Mouse (Mus musculus) central nervous system, embryonic 18 days (tissue): ENCODE data around the gene Jakmip3. TPM values are rescaled to one million over a fixed set of nuclear protein-coding genes. Genes with fewer than 3 reads are reported as not detected.

Experiments used
- polyA plus RNA-seq: library from polyadenylated mRNA; depleted of rRNA; stranded (reverse); fragments of >200 nt; gene quantifications from 2 replicates; pipeline ENCODE4 v1.2.3, GENCODE M21; 2012; rRNA removed

The Jakmip3 gene
- 27.8 and 29.9 TPM in 2 replicates for polyA plus RNA-seq

GRCm38 (mm10) chr7:138940612-138941461, at the start of gene Jakmip3:
Gene Jakmip3, plus strand, starts transcription at chr7:138940730.

GRCm38 (mm10) chr7:138909277-138910192, 31.0 kb upstream of the Jakmip3 start, which contains the start of gene Bnip3:
Gene Bnip3, minus strand, starts transcription at chr7:138909519.

GRCm38 (mm10) chr7:139085629-139086194, 145.2 kb downstream of the Jakmip3 start, which contains the start of gene Dpysl4:
Gene Dpysl4, plus strand, starts transcription at chr7:139086001.

Other genes starting within 250 kb of the Jakmip3 start
- 87.0 and 92.3 TPM in 2 replicates for gene Ppp2r2d, start 94.7 kb upstream of the Jakmip3 start, polyA plus RNA-seq
- gene Mapk1ip1, start 94.5 kb upstream of the Jakmip3 start, polyA plus RNA-seq: 78.7 and 78.9 TPM in 2 replicates
- gene Bnip3, start 31.2 kb upstream of the Jakmip3 start, polyA plus RNA-seq: 54.0 and 59.0 TPM in 2 replicates
- gene Dpysl4, start 145.3 kb downstream of the Jakmip3 start, polyA plus RNA-seq: 141 and 158 TPM in 2 replicates